Mouse (Mus musculus) liver, embryonic 15.5 days (tissue): ENCODE measurements around the gene Guca2b. TPM values are rescaled to one million over a fixed set of nuclear protein-coding genes. Genes with fewer than 3 reads are reported as not detected.

Experiments used
- ATAC-seq: fragments of 200-750 bp; cut with Nextera tagmentation; 2 replicates; pipeline ENCODE4 v1.8.0; 2017; ENCODE audit warnings: moderate number of reproducible peaks, mild to moderate bottlenecking, moderate library complexity; ENCODE audit not compliant: insufficient read depth
- H3K27ac ChIP-seq: fragments of 300-500 bp; sonication (generic); replicated peaks from 2 replicates; pipeline ENCODE4 v1.5.1; 2015; ENCODE audit warnings: mild to moderate bottlenecking, inconsistent platforms
- H3K27me3 ChIP-seq: fragments of 300-500 bp; sonication (generic); 2 replicates; pipeline ENCODE4 v1.6.1; 2015; ENCODE audit warnings: mild to moderate bottlenecking, inconsistent platforms
- H3K36me3 ChIP-seq: fragments of 300-500 bp; sonication (generic); replicated peaks from 2 replicates; pipeline ENCODE4 v1.6.1; 2015; ENCODE audit warnings: moderate library complexity, mild to moderate bottlenecking, inconsistent platforms
- H3K4me1 ChIP-seq: fragments of 300-500 bp; sonication (generic); replicated peaks from 2 replicates; pipeline ENCODE4 v1.6.1; 2015; ENCODE audit warnings: inconsistent platforms
- H3K4me2 ChIP-seq: fragments of 300-500 bp; sonication (generic); 2 replicates; pipeline ENCODE4 v1.6.1; 2015; ENCODE audit warnings: moderate library complexity, mild to moderate bottlenecking, inconsistent platforms
- H3K4me3 ChIP-seq: fragments of 300-500 bp; sonication (generic); replicated peaks from 2 replicates; pipeline ENCODE4 v1.5.1; 2015; ENCODE audit warnings: mild to moderate bottlenecking, inconsistent platforms
- H3K9ac ChIP-seq: fragments of 300-500 bp; sonication (generic); 2 replicates; pipeline ENCODE4 v1.6.1; 2015; ENCODE audit warnings: moderate library complexity, mild to moderate bottlenecking, inconsistent platforms
- H3K9me3 ChIP-seq: fragments of 300-500 bp; sonication (generic); replicated peaks from 2 replicates; pipeline ENCODE4 v1.6.1; 2016; ENCODE audit warnings: inconsistent platforms
- WGBS: fragments of 180-500 bp; shearing (Covaris S2); methylation state at CpG from one replicate; pipeline ENCODE4 v1.1.7; 2015; ENCODE audit warnings: mixed read lengths; ENCODE audit not compliant: insufficient replicate concordance; 5-methylcytosine and 5-hydroxymethylcytosine counted together
- polyA plus RNA-seq: library from polyadenylated mRNA; unstranded; fragments of >200 nt; fragmentation: Nextera tagmentation; extraction: Ambion mirVana; gene quantifications from 2 replicates; pipeline ENCODE4 v1.2.1, GENCODE M21; 2015

The Guca2b gene
- polyA plus RNA-seq, 1 experiment from 2014 or later, result 0.15 TPM

DNA sequence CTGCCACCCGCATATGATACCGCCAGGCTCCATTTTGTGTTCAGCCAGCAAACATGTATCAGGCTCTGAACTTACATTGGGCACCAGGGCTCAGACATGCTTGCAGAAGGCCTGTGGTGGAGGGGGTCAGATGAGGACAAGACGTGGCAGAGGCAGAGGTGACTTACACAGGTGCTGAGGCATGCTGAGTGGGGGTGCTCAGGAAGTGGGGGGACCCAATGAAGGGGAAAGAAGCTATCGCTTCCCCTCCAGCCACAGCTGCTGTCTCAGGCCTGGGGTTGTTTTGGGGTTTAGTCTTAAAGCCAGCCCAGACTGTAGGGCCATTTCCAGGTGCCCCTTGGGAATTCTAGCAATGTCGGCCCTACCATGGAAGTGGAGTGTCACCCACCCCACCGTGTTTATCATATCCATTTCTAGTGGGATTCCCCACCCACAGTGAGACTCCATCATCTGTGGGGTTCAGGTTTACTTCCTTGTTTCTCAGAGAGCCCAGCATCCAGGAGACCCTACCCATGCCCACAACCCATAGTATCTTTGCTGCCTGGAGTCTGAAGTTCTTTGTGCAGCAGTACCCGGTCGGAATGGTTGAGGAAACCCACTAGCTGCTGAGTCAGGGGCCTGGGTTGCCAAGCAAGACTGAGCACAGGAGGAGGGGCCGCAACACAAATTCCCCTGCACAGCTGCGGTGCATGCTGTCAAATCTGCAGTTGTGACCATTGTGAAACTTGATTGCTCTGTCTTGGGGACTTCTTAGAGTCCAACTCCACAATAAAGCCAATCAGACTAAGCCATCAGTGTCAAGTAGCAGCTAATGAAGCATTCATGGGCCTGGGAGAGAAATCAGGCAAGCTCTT is 10.8 kb upstream of the Guca2b start:
- H3K27me3 ChIP-seq, result no peaks in the 10 kb centered on the region
- 55% methylated on average over 10 of the region's 10 CpGs for WGBS
- no peaks in the 10 kb centered on the region for H3K36me3 ChIP-seq
- H3K4me1 ChIP-seq, result no peaks in the 10 kb centered on the region
- H3K9ac ChIP-seq, result no peak overlapping the region
- H3K4me3 ChIP-seq, result no peak overlapping the region
- ATAC-seq, result no peak
- H3K27ac ChIP-seq, result no peak overlapping the region
- H3K4me2 ChIP-seq, result no peak overlapping the region
- no peaks in the 10 kb centered on the region for H3K9me3 ChIP-seq

GRCm38 (mm10) chr4:119668596-119668995 is 9.8 kb upstream of the Guca2b start:
- ATAC-seq, result no peak
- 46% methylated on average over 4 of the region's 4 CpGs for WGBS
- Histone ChIP-seq H3K4me2 (no peak overlapping the region), H3K9ac (no peak overlapping the region), H3K4me3 (no peak overlapping the region), H3K27me3 (no peaks in the 10 kb centered on the region), H3K36me3 (no peaks in the 10 kb centered on the region), H3K9me3 (no peaks in the 10 kb centered on the region), H3K27ac (no peak overlapping the region), H3K4me1 (no peaks in the 10 kb centered on the region)

- ATAC-seq, result no peak
- Histone ChIP-seq H3K27ac (no peak overlapping the region), H3K9ac (no peak overlapping the region), H3K4me3 (no peak overlapping the region), H3K4me1 (no peaks in the 10 kb centered on the region), H3K9me3 (no peaks in the 10 kb centered on the region), H3K27me3 (no peaks in the 10 kb centered on the region), H3K36me3 (no peaks in the 10 kb centered on the region), H3K4me2 (no peak overlapping the region)
- WGBS, result 68% methylated on average over 3 of the region's 3 CpGs
Observed at GRCm38 (mm10) chr4:119668185-119668584, 9.4 kb upstream of the Guca2b start.

GRCm38 (mm10) chr4:119667454-119667853 is 8.7 kb upstream of the Guca2b start:
- Histone ChIP-seq H3K4me2 (no peak overlapping the region), H3K36me3 (no peaks in the 10 kb centered on the region), H3K27me3 (no peaks in the 10 kb centered on the region), H3K9ac (no peak overlapping the region), H3K9me3 (no peaks in the 10 kb centered on the region), H3K27ac (no peak overlapping the region), H3K4me1 (no peaks in the 10 kb centered on the region), H3K4me3 (no peak overlapping the region)
- no peak for ATAC-seq
- WGBS, result 21% methylated on average over 5 of the region's 5 CpGs

DNA sequence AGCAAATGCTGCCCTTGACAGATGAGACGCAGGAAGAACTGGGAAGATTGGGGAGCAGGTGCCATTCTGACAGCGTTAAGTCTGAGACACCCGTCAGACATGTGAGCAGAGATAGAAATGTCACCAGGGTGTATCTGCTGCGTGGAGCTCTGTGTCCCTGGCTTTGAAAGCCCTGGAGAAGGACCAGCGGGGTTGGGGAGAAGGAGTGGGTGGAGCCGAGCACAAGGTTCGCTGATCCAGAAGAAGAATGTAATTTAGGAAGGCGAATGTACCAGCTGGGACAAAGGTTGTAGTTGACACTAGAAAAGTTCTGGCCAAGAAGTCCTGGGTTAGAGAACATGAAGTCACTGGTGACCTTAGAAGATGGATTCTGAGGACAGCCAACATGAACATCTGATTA is 7.4 kb upstream of the Guca2b start:
- Histone ChIP-seq H3K9me3 (no peaks in the 10 kb centered on the region), H3K9ac (no peak overlapping the region), H3K4me2 (no peak overlapping the region), H3K36me3 (no peaks in the 10 kb centered on the region), H3K4me1 (no peaks in the 10 kb centered on the region), H3K27me3 (no peaks in the 10 kb centered on the region), H3K27ac (no peak overlapping the region), H3K4me3 (no peak overlapping the region)
- ATAC-seq, result no peak
- 65% methylated on average over 8 of the region's 8 CpGs for WGBS

GRCm38 (mm10) chr4:119665166-119665565 is 6.4 kb upstream of the Guca2b start:
- H3K4me1 ChIP-seq, result no peaks in the 10 kb centered on the region
- no peak overlapping the region for H3K4me3 ChIP-seq
- 70% methylated on average over 2 of the region's 2 CpGs for WGBS
- no peak for ATAC-seq
- H3K27me3 ChIP-seq, result no peaks in the 10 kb centered on the region
- no peaks in the 10 kb centered on the region for H3K36me3 ChIP-seq
- no peaks in the 10 kb centered on the region for H3K9me3 ChIP-seq
- no peak overlapping the region for H3K9ac ChIP-seq
- H3K27ac ChIP-seq, result no peak overlapping the region
- H3K4me2 ChIP-seq, result no peak overlapping the region

- Histone ChIP-seq H3K9ac (no peak overlapping the region), H3K27me3 (no peaks in the 10 kb centered on the region), H3K4me2 (no peak overlapping the region), H3K36me3 (no peaks in the 10 kb centered on the region), H3K4me1 (no peaks in the 10 kb centered on the region), H3K27ac (no peak overlapping the region), H3K4me3 (no peak overlapping the region), H3K9me3 (no peaks in the 10 kb centered on the region)
- ATAC-seq, result no peak
- 79% methylated on average over 14 of the region's 14 CpGs for WGBS
Observed at GRCm38 (mm10) chr4:119663409-119664095, 4.8 kb upstream of the Guca2b start.

DNA sequence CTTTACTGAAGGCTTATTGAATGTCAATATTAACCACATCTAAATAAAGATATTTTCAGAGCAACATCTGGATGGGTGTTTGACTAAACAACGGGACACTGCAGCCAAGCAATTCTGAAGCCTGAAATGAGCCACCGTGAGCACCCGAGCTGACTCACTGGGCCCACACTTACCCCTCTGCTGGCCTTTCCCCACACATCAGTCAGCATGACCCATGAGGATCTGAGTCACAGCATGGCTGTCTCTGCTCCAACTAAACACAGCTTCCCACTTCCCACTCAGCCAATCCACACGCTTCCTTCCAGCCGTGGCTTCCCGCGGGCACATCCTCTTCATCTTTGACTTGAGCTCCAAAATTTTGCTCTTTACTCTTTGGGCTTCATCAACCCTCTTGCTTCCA is 4.2 kb upstream of the Guca2b start:
- no peak overlapping the region for H3K4me2 ChIP-seq
- no peak overlapping the region for H3K9ac ChIP-seq
- no peaks in the 10 kb centered on the region for H3K9me3 ChIP-seq
- H3K4me3 ChIP-seq, result no peak overlapping the region
- 72% methylated on average over 7 of the region's 7 CpGs for WGBS
- H3K27me3 ChIP-seq, result no peaks in the 10 kb centered on the region
- H3K27ac ChIP-seq, result no peak overlapping the region
- ATAC-seq, result no peak
- no peaks in the 10 kb centered on the region for H3K36me3 ChIP-seq
- H3K4me1 ChIP-seq, result no peaks in the 10 kb centered on the region

GRCm38 (mm10) chr4:119662151-119662550 is 3.4 kb upstream of the Guca2b start:
- H3K4me3 ChIP-seq, result no peak overlapping the region
- whole genome bisulfite sequencing, result 57% methylated on average over 4 of the region's 4 CpGs
- no peak for ATAC-seq
- H3K4me1 ChIP-seq, result no peaks in the 10 kb centered on the region
- no peak overlapping the region for H3K9ac ChIP-seq
- no peaks in the 10 kb centered on the region for H3K27me3 ChIP-seq
- no peaks in the 10 kb centered on the region for H3K36me3 ChIP-seq
- H3K4me2 ChIP-seq, result no peak overlapping the region
- H3K27ac ChIP-seq, result no peak overlapping the region
- H3K9me3 ChIP-seq, result no peaks in the 10 kb centered on the region

- Histone ChIP-seq H3K9ac (no peak overlapping the region), H3K9me3 (no peaks in the 10 kb centered on the region), H3K36me3 (no peaks in the 10 kb centered on the region), H3K4me2 (no peak overlapping the region), H3K27ac (no peak overlapping the region), H3K4me1 (no peaks in the 10 kb centered on the region), H3K27me3 (no peaks in the 10 kb centered on the region), H3K4me3 (no peak overlapping the region)
- no peak for ATAC-seq
- WGBS, result 58% methylated on average over 8 of the region's 8 CpGs
Observed at GRCm38 (mm10) chr4:119660007-119660406, 1.3 kb upstream of the Guca2b start.

DNA sequence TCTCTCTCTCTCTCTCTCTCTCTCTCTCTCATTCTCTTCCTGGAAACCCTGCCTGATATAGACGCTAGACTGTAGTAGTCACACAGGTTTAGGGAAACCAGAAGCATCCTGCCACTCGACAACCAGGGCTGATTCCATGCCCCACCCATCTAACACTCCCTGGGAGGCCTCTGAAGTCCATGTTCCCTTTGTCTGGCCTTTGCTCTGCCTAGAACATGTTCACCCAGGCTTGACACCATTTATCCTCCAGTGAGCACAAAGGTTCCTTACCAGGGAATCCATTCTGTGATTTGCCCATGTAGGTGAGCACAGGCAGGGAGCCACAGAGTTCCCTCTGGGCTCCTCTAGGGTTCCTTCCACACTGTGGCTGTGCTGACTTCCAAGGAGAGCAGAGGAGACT is 508 bp downstream of the Guca2b start:
- Histone ChIP-seq H3K27ac (no peak overlapping the region), H3K4me3 (no peak overlapping the region), H3K9me3 (no peaks in the 10 kb centered on the region), H3K27me3 (no peaks in the 10 kb centered on the region), H3K9ac (no peak overlapping the region), H3K4me2 (no peak overlapping the region), H3K4me1 (no peaks in the 10 kb centered on the region), H3K36me3 (no peaks in the 10 kb centered on the region)
- 24% methylated on average over 2 of the region's 2 CpGs for WGBS
- no peak for ATAC-seq
